Comparison of ENCODE assay signal across 23 mouse cellular contexts in the genomic region with DNA sequence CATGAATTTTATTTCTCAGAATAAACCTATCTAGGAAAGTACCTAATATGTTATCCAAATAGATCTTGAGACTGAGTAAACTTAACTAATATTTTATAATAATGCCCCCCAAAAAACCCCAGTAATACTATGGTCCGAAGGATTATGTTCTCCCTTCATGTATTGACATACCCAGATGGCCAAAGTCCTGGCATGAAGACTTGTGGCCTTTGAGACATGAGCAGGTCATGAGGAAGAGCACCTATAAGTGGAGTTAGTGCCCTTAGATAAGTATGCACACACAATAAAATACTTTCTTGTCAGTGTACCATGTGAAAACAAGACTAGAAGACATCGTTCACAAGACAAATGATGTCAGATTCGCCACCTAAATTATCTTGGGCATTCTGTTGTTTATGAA. TPM values are rescaled to one million over a fixed set of nuclear protein-coding genes. Genes with fewer than 3 reads are reported as not detected.
A peak's percentile ranks its signal among the peaks of the same experiment; 100 is the strongest.
DNase-seq lines count a peak whose midpoint lies in the region; ATAC-seq and TF ChIP-seq lines count a peak whose summit lies in the region.
"Had no signal": no experiment of that assay in that cellular context is flagged by ENCODE, and none has a peak within 500 bp of the region (broad histone marks: within the 10 kb centered on the region; RNA-seq: fewer than 3 reads in every experiment).

No protein-coding gene starts in this region.

- no peak for TF ChIP-seq POLR2A in liver, adult 2 months (IDR thresholded peaks at IDR 0.05; ENCODE audit: extremely low read depth, insufficient read depth, low read length)
- no peak for TF ChIP-seq POLR2A in CH12.LX (IDR thresholded peaks at IDR 0.05; ENCODE audit: low read depth, low read length)

- no peak overlapping the region for H3K4me2 ChIP-seq in CH12.LX (ENCODE audit: insufficient read depth, low read depth, poor library complexity, severe bottlenecking)
- no peak overlapping the region for H3K4me2 ChIP-seq in intestine, embryonic 15.5 days (replicated peaks)
- H3K4me2 ChIP-seq in intestine, postnatal 0 days (replicated peaks; ENCODE audit: low read depth): no peak overlapping the region
- H3K4me2 ChIP-seq in forebrain, embryonic 15.5 days (replicated peaks): no peak overlapping the region
- H3K4me2 ChIP-seq: embryonic facial prominence, embryonic 12.5 days; forebrain, embryonic 13.5 days had no signal

- no peaks in the 10 kb centered on the region for H3K36me3 ChIP-seq in liver, adult 2 months (ENCODE audit: control insufficient read depth, insufficient read depth, low read length)
- no peaks in the 10 kb centered on the region for H3K36me3 ChIP-seq in CH12.LX (replicated peaks in 1 of 2; ENCODE audit: control insufficient read depth in 1 of 2, insufficient read depth in 1 of 2, low read length in 1 of 2)
- H3K36me3 ChIP-seq in intestine, embryonic 15.5 days: no peaks in the 10 kb centered on the region
- no peaks in the 10 kb centered on the region for H3K36me3 ChIP-seq in intestine, postnatal 0 days (ENCODE audit: control insufficient read depth, insufficient read depth)
- no peaks in the 10 kb centered on the region for H3K36me3 ChIP-seq in forebrain, embryonic 15.5 days
- H3K36me3 ChIP-seq: embryonic facial prominence, embryonic 10.5 days; embryonic facial prominence, embryonic 12.5 days; G1E had no signal

- WGBS in liver, adult 2 months: 74% methylated on average over 3 of the region's 3 CpGs
- WGBS in intestine, embryonic 15.5 days: 69% methylated on average over 3 of the region's 3 CpGs
- 54% methylated on average over 3 of the region's 3 CpGs for WGBS in intestine, postnatal 0 days
- 88% methylated on average over 3 of the region's 3 CpGs for WGBS in forebrain, embryonic 15.5 days

- H3K4me3 ChIP-seq in liver, adult 2 months (ENCODE audit: insufficient read depth, low read depth, low read length): no peak overlapping the region
- H3K4me3 ChIP-seq in CH12.LX (replicated peaks in 1 of 3; ENCODE audit: low read depth in 2 of 3, low read length in 2 of 3, poor library complexity in 1 of 3): no peak overlapping the region
- H3K4me3 ChIP-seq in intestine, embryonic 15.5 days (replicated peaks): no peak overlapping the region
- no peak overlapping the region for H3K4me3 ChIP-seq in intestine, postnatal 0 days (ENCODE audit: low read depth, low read length)
- no peak overlapping the region for H3K4me3 ChIP-seq in forebrain, embryonic 15.5 days
- H3K4me3 ChIP-seq: embryonic facial prominence, embryonic 10.5 days; embryonic facial prominence, embryonic 12.5 days; forebrain, embryonic 13.5 days had no signal

- no peak for TF ChIP-seq EP300 in CH12.LX (IDR thresholded peaks at IDR 0.05; ENCODE audit: low read length)

- intact Hi-C loops in heart, postnatal 10 days (cut with DNase I): no loop called here

- no peaks in the 10 kb centered on the region for H3K27me3 ChIP-seq in liver, adult 2 months (ENCODE audit: control insufficient read depth, insufficient read depth, low read length)
- H3K27me3 ChIP-seq in CH12.LX (replicated peaks): no peaks in the 10 kb centered on the region
- H3K27me3 ChIP-seq in intestine, embryonic 15.5 days (replicated peaks): no peaks in the 10 kb centered on the region
- H3K27me3 ChIP-seq in intestine, postnatal 0 days (replicated peaks; ENCODE audit: control insufficient read depth, insufficient read depth, low read length): no peaks in the 10 kb centered on the region
- H3K27me3 ChIP-seq in forebrain, embryonic 15.5 days: no peaks in the 10 kb centered on the region
- H3K27me3 ChIP-seq: embryonic facial prominence, embryonic 12.5 days; forebrain, embryonic 13.5 days; Patski had no signal

- peaks cover 16% of the 10 kb centered on the region for H3K4me1 ChIP-seq in liver, adult 2 months (ENCODE audit: control insufficient read depth, insufficient read depth, low read length)
- peaks cover 7 to 37% of the 10 kb centered on the region in 2 experiments; a peak in 3 of 4 replicates for H3K4me1 ChIP-seq in CH12.LX (ENCODE audit: control insufficient read depth in 1 of 2, insufficient read depth in 2 of 2)
- H3K4me1 ChIP-seq in intestine, embryonic 15.5 days (replicated peaks): no peaks in the 10 kb centered on the region
- no peaks in the 10 kb centered on the region for H3K4me1 ChIP-seq in intestine, postnatal 0 days (replicated peaks; ENCODE audit: control insufficient read depth, insufficient read depth, low read length)
- no peaks in the 10 kb centered on the region for H3K4me1 ChIP-seq in forebrain, embryonic 15.5 days
- H3K4me1 ChIP-seq: embryonic facial prominence, embryonic 10.5 days; embryonic facial prominence, embryonic 12.5 days; forebrain, embryonic 13.5 days had no signal

- no peaks in the 10 kb centered on the region for H3K79me2 ChIP-seq in liver, adult 2 months (ENCODE audit: control insufficient read depth, insufficient read depth, low read length)
- H3K79me2 ChIP-seq in CH12.LX (replicated peaks; ENCODE audit: control insufficient read depth, extremely low read depth, insufficient read depth, poor library complexity, severe bottlenecking): no peaks in the 10 kb centered on the region

- dilution Hi-C loops in CH12.LX (cut with MboI; ENCODE audit: extremely low pct_ligation_motif_present, extremely low pct_unique_long_range_greater_than_20kb, low sequenced_read_pairs): no loop called here

- DNase-seq in liver, adult 2 months (ENCODE audit: extremely low read depth, low read depth, low spot score): peak; percentile 67
- DNase-seq in liver: no peak
- no peak for DNase-seq in CH12.LX (ENCODE audit: extremely low read depth)
- DNase-seq in layer of hippocampus, postnatal 10 days (ENCODE audit: low spot score in 2 of 2): no peak
- DNase-seq in heart, postnatal 10 days: no peak
- DNase-seq: adrenal gland, adult 8-10 months; adrenal gland, postnatal 14 days; adrenal gland, postnatal 36 days; cerebellum, adult 11-12 months; cerebellum, adult 2 months; cerebellum, adult 9-10 months; cerebellum, postnatal 10 days; cerebellum, postnatal 25 days had no signal

- in situ Hi-C loops in CH12.LX (cut with MboI; ENCODE audit: low pct_ligation_motif_present, low pct_unique_long_range_greater_than_20kb, low sequenced_read_pairs): no loop called here

- no peak for TF ChIP-seq RAD21 in CH12.LX (IDR thresholded peaks at IDR 0.05; ENCODE audit: low read depth, low read length)

- no peak overlapping the region for H3K9ac ChIP-seq in liver, adult 2 months (ENCODE audit: low read depth, low read length)
- no peak overlapping the region for H3K9ac ChIP-seq in CH12.LX (ENCODE audit: insufficient read depth, low read depth)
- H3K9ac ChIP-seq in intestine, embryonic 15.5 days: no peak overlapping the region
- no peak overlapping the region for H3K9ac ChIP-seq in intestine, postnatal 0 days (ENCODE audit: low read depth, low read length)
- no peak overlapping the region for H3K9ac ChIP-seq in forebrain, embryonic 15.5 days (replicated peaks)
- H3K9ac ChIP-seq: embryonic facial prominence, embryonic 12.5 days; forebrain, embryonic 13.5 days had no signal

- peak; percentile 70 for ATAC-seq in intestine, embryonic 15.5 days
- ATAC-seq in intestine, postnatal 0 days: peak; percentile 86
- ATAC-seq in forebrain, embryonic 15.5 days (replicated peaks): no peak
- ATAC-seq: forebrain, embryonic 13.5 days; forebrain, embryonic 16.5 days; Patski had no signal

- TF ChIP-seq CTCF in liver, adult 2 months (IDR thresholded peaks at IDR 0.05; ENCODE audit: low read depth, low read length): no peak
- no peak for TF ChIP-seq CTCF in CH12.LX (conservative IDR thresholded peaks at IDR 0.05 in 1 of 2, IDR thresholded peaks at IDR 0.05 in 1 of 2; ENCODE audit: low read depth in 2 of 2, low read length in 2 of 2)
- TF ChIP-seq CTCF in intestine, postnatal 0 days (IDR thresholded peaks at IDR 0.05; ENCODE audit: low read depth): no peak

- peak overlapping the region; percentile 60 for H3K27ac ChIP-seq in liver, adult 2 months (replicated peaks; ENCODE audit: insufficient read depth, low read depth, low read length)
- H3K27ac ChIP-seq in CH12.LX (ENCODE audit: insufficient read depth, low read depth): 0 out of 2 replicates have a peak overlapping the region, but pooled peaks have one; percentile 36
- H3K27ac ChIP-seq in intestine, embryonic 15.5 days: no peak overlapping the region
- no peak overlapping the region for H3K27ac ChIP-seq in intestine, postnatal 0 days (ENCODE audit: low read depth, low read length)
- H3K27ac ChIP-seq in forebrain, embryonic 15.5 days (replicated peaks): no peak overlapping the region
- H3K27ac ChIP-seq: embryonic facial prominence, embryonic 10.5 days; embryonic facial prominence, embryonic 12.5 days; forebrain, embryonic 13.5 days had no signal

- peaks cover 7% of the 10 kb centered on the region for H3K9me3 ChIP-seq in CH12.LX (replicated peaks; ENCODE audit: low read length)
- H3K9me3 ChIP-seq in intestine, embryonic 15.5 days: no peaks in the 10 kb centered on the region
- no peaks in the 10 kb centered on the region for H3K9me3 ChIP-seq in intestine, postnatal 0 days (ENCODE audit: control insufficient read depth)
- H3K9me3 ChIP-seq in forebrain, embryonic 15.5 days: no peaks in the 10 kb centered on the region
- H3K9me3 ChIP-seq: embryonic facial prominence, embryonic 10.5 days; embryonic facial prominence, embryonic 12.5 days; forebrain, embryonic 13.5 days had no signal

TF ChIP-seq in CH12.LX, 34 proteins besides CTCF, POLR2A, EP300 and RAD21:
- TF ChIP-seq MAZ (IDR thresholded peaks at IDR 0.05; ENCODE audit: low read depth, low read length) (no peak), MXI1 (IDR thresholded peaks at IDR 0.05; ENCODE audit: low read depth, low read length) (no peak), UBTF (IDR thresholded peaks at IDR 0.05; ENCODE audit: low read depth, low read length) (no peak), MEF2A (IDR thresholded peaks at IDR 0.05; ENCODE audit: borderline replicate concordance, low read depth, low read length) (no peak), ZNF384 (IDR thresholded peaks at IDR 0.05; ENCODE audit: low read depth, low read length) (no peak), TCF12 (IDR thresholded peaks at IDR 0.05; ENCODE audit: low read depth, low read length) (no peak), NRF1 (IDR thresholded peaks at IDR 0.05; ENCODE audit: low read depth, low read length) (no peak), MAX (IDR thresholded peaks at IDR 0.05; ENCODE audit: low read length) (no peak)

RNA-seq across cellular contexts. Expression of gene Clec2d, which starts 24.4 kb away (rescaled TPM):
- total RNA-seq in liver, adult 2 months (2014; rRNA removed): 521 and 532 TPM in 2 replicates
- polyA plus RNA-seq in liver, adult 2 months (2012; rRNA removed): 124 and 141 TPM in 2 replicates
- total RNA-seq in CH12.LX (2012; rRNA removed) (50.7 and 53.4 TPM in 2 replicates), CH12.LX (2014; rRNA removed) (19.7 and 25.9 TPM in 2 replicates)
- 5.1 and 6.0 TPM in 2 replicates for polyA plus RNA-seq in CH12.LX (2012; ENCODE audit: insufficient read length, low read depth)
- polyA plus RNA-seq in intestine, embryonic 15.5 days (2015; fragmentation: Nextera tagmentation; extraction: Ambion mirVana): 0.80 and 0.90 TPM in 2 replicates
- polyA plus RNA-seq in intestine, postnatal 0 days (2015; fragmentation: Nextera tagmentation; extraction: Ambion mirVana): 1.1 and 1.4 TPM in 2 replicates
- 0.14 TPM in 1 of 2 replicates, not detected in the other for polyA plus RNA-seq in forebrain, embryonic 15.5 days (2015; fragmentation: Nextera tagmentation; extraction: Ambion mirVana)
- total RNA-seq in layer of hippocampus, postnatal 10 days (2021): 1 to 10 TPM; 5.2 to 5.8 TPM
- total RNA-seq in heart, postnatal 10 days (2021): 10 to 100 TPM; 28.8 to 38.7 TPM
- total RNA-seq: G1E had no signal
- polyA plus RNA-seq: embryonic facial prominence, embryonic 10.5 days; forebrain, embryonic 11.5 days; forebrain, embryonic 13.5 days; G1E had no signal

Comparison
In these comparisons a context has a peak if more than half of its experiments do, and no peak if none do; other contexts are left out.
1. H3K27ac ChIP-seq: peak in liver, adult 2 months (single experiment) and CH12.LX (single experiment); none in intestine, embryonic 15.5 days (single experiment), intestine, postnatal 0 days (single experiment) and forebrain, embryonic 15.5 days (single experiment).
2. RNA of gene Clec2d, which starts 24.4 kb away (polyA plus RNA-seq): 124 to 141 TPM in liver, adult 2 months; 5.1 to 6.0 TPM in CH12.LX, 1.1 to 1.4 TPM in intestine, postnatal 0 days, 0.80 to 0.90 TPM in intestine, embryonic 15.5 days and 0.14 TPM in forebrain, embryonic 15.5 days; every median in the first group is over 10 times any median in the second.